ENCODE assay signal across 9 mouse cellular contexts in the genomic region with DNA sequence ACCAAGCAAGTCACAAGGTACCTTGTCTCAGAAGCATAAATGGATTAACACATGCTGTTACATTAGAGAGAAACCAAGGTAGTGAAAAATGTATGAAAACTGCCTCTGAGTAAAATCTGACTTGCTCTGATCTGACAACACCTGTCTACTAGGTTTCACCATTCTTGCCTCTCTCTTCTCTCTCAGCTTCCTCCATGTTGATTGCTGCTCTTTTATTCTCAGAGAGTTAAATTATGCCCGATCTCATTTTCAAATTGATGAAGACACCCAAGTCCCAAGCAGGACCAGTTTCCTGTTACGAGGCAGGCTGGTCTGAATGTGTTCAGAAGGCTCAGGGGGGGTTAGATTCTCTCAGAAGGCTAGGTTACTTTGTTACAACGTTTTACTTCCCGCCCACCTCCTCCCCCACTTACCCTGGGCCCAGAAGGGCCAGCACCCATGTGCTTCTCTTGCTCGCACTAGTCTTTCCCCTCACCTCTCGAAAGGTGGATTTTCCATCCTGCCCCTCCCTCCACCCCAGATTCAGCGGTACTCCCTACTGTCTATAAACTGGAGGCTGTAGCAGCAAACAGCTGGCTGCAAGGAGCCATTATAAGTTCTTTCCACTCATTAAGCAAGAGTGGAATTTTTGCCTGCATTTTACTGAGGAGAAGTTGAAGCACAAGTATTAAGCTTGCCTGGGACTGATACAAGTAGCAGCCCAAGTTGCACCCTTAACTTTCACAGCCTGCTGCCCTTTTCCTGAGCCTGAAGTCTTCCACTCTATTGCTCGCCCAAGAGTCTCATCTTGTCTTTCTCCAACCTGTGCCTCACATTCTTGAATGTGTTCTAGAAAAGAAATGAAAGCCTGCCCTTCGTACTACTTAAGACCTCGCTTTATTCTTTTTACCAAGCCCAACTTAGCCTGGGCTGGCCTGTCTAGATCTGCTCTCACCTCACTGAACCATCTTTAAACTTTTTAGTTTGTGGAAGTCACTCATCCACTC. TPM values are rescaled to one million over a fixed set of nuclear protein-coding genes. Genes with fewer than 3 reads are reported as not detected.
DNase-seq lines count a peak whose midpoint lies in the region; ATAC-seq lines count a peak whose summit lies in the region.
"Had no signal": no experiment of that assay in that cellular context is flagged by ENCODE, and none has a peak within 500 bp of the region (broad histone marks: within the 10 kb centered on the region; RNA-seq: fewer than 3 reads in every experiment).

No protein-coding gene starts in this region.

- peak overlapping the region; percentile 92 for H3K27ac ChIP-seq in heart, embryonic 16.5 days (ENCODE audit: low read length)
- H3K27ac ChIP-seq in liver, embryonic 13.5 days, result peak overlapping the region; percentile 92

- H3K4me3 ChIP-seq in heart, embryonic 16.5 days (ENCODE audit: low read length), result peak overlapping the region; percentile 94
- H3K4me3 ChIP-seq in liver, embryonic 13.5 days (replicated peaks), result peak overlapping the region; percentile 99

- peaks cover 15% of the 10 kb centered on the region for H3K4me1 ChIP-seq in heart, embryonic 16.5 days (ENCODE audit: control insufficient read depth, insufficient read depth, low read length)
- H3K4me1 ChIP-seq in liver, embryonic 13.5 days (replicated peaks), result peaks cover 40% of the 10 kb centered on the region

- no peak for ATAC-seq in heart, embryonic 16.5 days (replicated peaks; ENCODE audit: extremely low read depth, insufficient read depth, low FRiP score)
- ATAC-seq in liver, embryonic 13.5 days (ENCODE audit: low read depth), result no peak

- H3K36me3 ChIP-seq in heart, embryonic 16.5 days (ENCODE audit: control insufficient read depth, insufficient read depth), result no peaks in the 10 kb centered on the region
- no peaks in the 10 kb centered on the region for H3K36me3 ChIP-seq in liver, embryonic 13.5 days

- H3K27me3 ChIP-seq in heart, embryonic 16.5 days (ENCODE audit: control insufficient read depth, insufficient read depth, low read length), result no peaks in the 10 kb centered on the region
- H3K27me3 ChIP-seq in liver, embryonic 13.5 days, result no peaks in the 10 kb centered on the region

- H3K9me3 ChIP-seq in heart, embryonic 16.5 days (replicated peaks; ENCODE audit: control insufficient read depth, low read length), result no peaks in the 10 kb centered on the region
- no peaks in the 10 kb centered on the region; the same call in 1 of the 2 replicates for H3K9me3 ChIP-seq in liver, embryonic 13.5 days (replicated peaks)

- peak overlapping the region; percentile 98 for H3K9ac ChIP-seq in heart, embryonic 16.5 days (ENCODE audit: low read length)
- peak overlapping the region; percentile 99 for H3K9ac ChIP-seq in liver, embryonic 13.5 days

- H3K4me2 ChIP-seq in heart, embryonic 16.5 days (ENCODE audit: low read depth, low read length), result peak overlapping the region; percentile 82
- H3K4me2 ChIP-seq in liver, embryonic 13.5 days, result peak overlapping the region; percentile 89

- DNase-seq in 3T3-L1 (ENCODE audit: low read depth, low spot score) (peak; percentile 27), ES-CJ7 (ENCODE audit: low read depth, low spot score) (peak; percentile 57)
- no peak for DNase-seq in liver, embryonic 13.5 days
- DNase-seq in thymus, postnatal 0 days (ENCODE audit: low spot score), result peak; percentile 14
- no peak for DNase-seq in right cerebral cortex, postnatal 14 days
- no peak for DNase-seq in cerebellum, adult 9-11 months
- DNase-seq in layer of hippocampus, adult 18-20 months (ENCODE audit: low spot score in 2 of 2), result no peak

- WGBS in heart, embryonic 16.5 days, result 64% methylated on average over 10 of the region's 10 CpGs
- 65% methylated on average over 10 of the region's 10 CpGs for WGBS in liver, embryonic 13.5 days (ENCODE audit: insufficient replicate concordance)

RNA-seq across cellular contexts. Expression of a gene that starts 1.2 kb away (rescaled TPM):
- polyA plus RNA-seq in heart, embryonic 16.5 days (2015; fragmentation: Nextera tagmentation; extraction: Ambion mirVana), result 11.7 and 15.0 TPM in 2 replicates
- 10.4 and 14.2 TPM in 2 replicates for polyA plus RNA-seq in liver, embryonic 13.5 days (2015; fragmentation: Nextera tagmentation; extraction: Ambion mirVana)
- 22.6 and 22.9 TPM in 2 replicates for polyA plus RNA-seq in thymus, postnatal 0 days (2015; fragmentation: Nextera tagmentation; extraction: Ambion mirVana)
- total RNA-seq in layer of hippocampus, adult 18-20 months (2021), result 1 to 10 TPM; 3.6 to 4.3 TPM

RNA-seq across cellular contexts. Expression of a gene that starts 57.1 kb away (rescaled TPM):
- 0.24 TPM in 1 of 2 replicates, not detected in the other for polyA plus RNA-seq in heart, embryonic 16.5 days (2015; fragmentation: Nextera tagmentation; extraction: Ambion mirVana)
- 0.92 and 1.2 TPM in 2 replicates for polyA plus RNA-seq in liver, embryonic 13.5 days (2015; fragmentation: Nextera tagmentation; extraction: Ambion mirVana)
- 0.54 and 0.55 TPM in 2 replicates for polyA plus RNA-seq in thymus, postnatal 0 days (2015; fragmentation: Nextera tagmentation; extraction: Ambion mirVana)
- total RNA-seq in layer of hippocampus, adult 18-20 months (2021), result not detected
- polyA plus RNA-seq: gonadal fat pad, adult 2 months had no signal

Comparison
In these comparisons a context has a peak if more than half of its experiments do, and no peak if none do; other contexts are left out.
1. DNase-seq: peak in 3T3-L1 (single experiment), ES-CJ7 (single experiment) and thymus, postnatal 0 days (single experiment); none in liver, embryonic 13.5 days (single experiment), right cerebral cortex, postnatal 14 days (single experiment), cerebellum, adult 9-11 months (single experiment) and layer of hippocampus, adult 18-20 months (0 of 2).